Mouse (Mus musculus) erythroblast, embryonic 14.5 days (primary cell): ENCODE measurements around the gene Lpin2.

ENCODE experiments used
- GATA1 ChIP-seq: IDR thresholded peaks from 2 replicates; pipeline ENCODE4 v1.6.1; 2012; ENCODE audit warnings: low read length, inconsistent platforms, mixed read lengths
- TAL1 ChIP-seq: IDR thresholded peaks from 3 replicates; pipeline ENCODE4 v1.6.1; 2012; ENCODE audit warnings: low read length, inconsistent platforms, mixed read lengths

- TF ChIP-seq GATA1 = no peak
- TF ChIP-seq TAL1 = no peak
Measured at GRCm38 (mm10) chr17:71177949-71178348, 4.4 kb upstream of the Lpin2 start.
